Mouse (Mus musculus) limb, embryonic 10.5 days (tissue): ENCODE data around the gene Set. TPM values are rescaled to one million over a fixed set of nuclear protein-coding genes. Genes with fewer than 3 reads are reported as not detected.

ENCODE experiments used
- DNase-seq: peaks from one replicate; pipeline ENCODE4 v3.0.0-alpha.2; 2017; ENCODE audit warnings: low spot score
- H3K27ac ChIP-seq: fragments of 300-500 bp; sonication (generic); 2 replicates; pipeline ENCODE4 v1.5.1; 2016; ENCODE audit warnings: mild to moderate bottlenecking
- H3K27me3 ChIP-seq: fragments of 300-500 bp; sonication (generic); 2 replicates; pipeline ENCODE4 v1.6.1; 2016; ENCODE audit warnings: low read depth, mild to moderate bottlenecking; ENCODE audit not compliant: poor library complexity, severe bottlenecking
- H3K36me3 ChIP-seq: fragments of 300-500 bp; sonication (generic); 2 replicates; pipeline ENCODE4 v1.6.1; 2016; ENCODE audit warnings: mild to moderate bottlenecking, moderate library complexity
- H3K4me1 ChIP-seq: fragments of 300-500 bp; sonication (generic); 2 replicates; pipeline ENCODE4 v1.6.1; 2016
- H3K4me3 ChIP-seq: fragments of 300-500 bp; sonication (generic); 2 replicates; pipeline ENCODE4 v1.5.1; 2016; ENCODE audit warnings: mild to moderate bottlenecking, moderate library complexity
- H3K9me3 ChIP-seq: fragments of 300-500 bp; sonication (generic); replicated peaks from 2 replicates; pipeline ENCODE4 v1.6.1; 2016; ENCODE audit warnings: mild to moderate bottlenecking
- WGBS: fragments of 180-500 bp; shearing (Covaris S2); methylation state at CpG from one replicate; pipeline ENCODE4 v1.1.7; 2016; 5-methylcytosine and 5-hydroxymethylcytosine counted together
- polyA plus RNA-seq: library from polyadenylated mRNA; unstranded; fragments of >200 nt; fragmentation: Nextera tagmentation; extraction: Ambion mirVana; gene quantifications from 2 replicates; pipeline ENCODE4 v1.2.1, GENCODE M21; 2016

Set gene
- polyA plus RNA-seq, 1 experiment from 2014 or later = 854 TPM

DNA sequence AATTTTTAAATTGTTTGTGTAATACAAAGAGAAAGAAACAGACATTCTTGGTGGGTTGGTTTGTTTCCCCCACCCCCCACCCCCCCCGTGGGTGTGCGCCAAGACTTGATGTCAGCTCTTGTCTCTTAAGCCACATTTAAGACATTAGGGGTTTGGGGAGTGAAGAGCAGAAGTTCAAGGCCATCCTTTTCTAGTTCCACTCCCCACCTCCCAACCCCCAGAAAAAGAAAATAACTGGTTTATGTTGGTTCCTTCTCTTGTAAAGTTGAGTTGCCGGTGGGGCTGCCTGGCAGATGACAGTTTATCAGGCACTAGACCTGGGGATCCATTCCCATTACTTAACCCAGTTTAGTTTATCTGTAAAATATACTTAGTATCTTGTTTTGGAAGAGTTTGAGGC, 7.1 kb downstream of the Set start:
- no peak for DNase-seq
- no peaks in the 10 kb centered on the region for H3K27me3 ChIP-seq
- peaks cover 47% of the 10 kb centered on the region for H3K4me1 ChIP-seq
- 41% methylated on average over 3 of the region's 3 CpGs for WGBS
- H3K9me3 ChIP-seq = no peaks in the 10 kb centered on the region
- peaks cover 22% of the 10 kb centered on the region for H3K36me3 ChIP-seq
- H3K4me3 ChIP-seq = peak overlapping the region; percentile 65
- H3K27ac ChIP-seq = peak overlapping the region; percentile 96; the same call in 1 of the 2 replicates

DNA sequence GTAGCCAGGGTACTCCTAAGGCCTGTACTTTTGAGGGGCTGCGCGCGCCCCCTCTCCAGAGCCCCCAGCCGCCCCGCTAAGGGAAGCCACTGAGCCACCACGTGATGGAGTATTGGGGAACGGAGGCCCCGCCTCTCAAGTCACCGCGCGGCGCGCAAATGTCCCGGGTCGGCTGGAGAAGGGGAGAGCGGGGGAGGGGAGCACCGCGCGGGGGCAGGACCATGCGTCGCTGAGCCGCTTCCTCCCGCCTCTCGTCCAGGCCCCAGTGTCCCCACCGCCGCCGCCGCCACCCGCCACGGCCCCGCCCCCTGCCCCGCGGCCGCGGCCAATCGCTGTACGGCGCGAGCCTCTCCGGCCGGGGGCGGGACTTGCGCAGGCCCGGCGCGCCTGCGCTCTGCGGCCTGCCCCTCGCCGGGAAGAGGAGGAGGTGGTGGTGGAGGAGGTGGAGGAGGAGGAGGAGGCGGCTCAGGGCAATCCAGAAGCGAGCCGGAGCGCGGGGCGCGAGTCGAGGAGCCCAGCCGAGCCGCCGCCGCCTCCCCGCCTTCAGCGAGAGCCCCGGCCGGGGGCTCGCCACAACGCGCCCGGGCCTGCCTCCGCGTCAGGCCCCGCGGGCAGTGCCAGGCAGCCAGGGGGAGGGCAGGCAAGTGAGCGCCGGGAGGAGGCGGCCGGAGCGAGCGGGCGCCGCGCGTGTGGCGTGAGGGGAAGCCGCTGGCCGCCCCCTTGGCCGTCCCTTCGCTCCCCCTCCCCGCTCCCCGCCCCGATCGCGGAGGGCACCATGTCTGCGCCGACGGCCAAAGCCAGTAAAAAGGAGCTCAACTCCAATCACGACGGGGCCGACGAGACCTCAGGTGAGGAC, 9.1 kb downstream of the Set start:
- Histone ChIP-seq H3K4me3 (peak overlapping the region; percentile 100), H3K4me1 (peaks cover 45% of the 10 kb centered on the region), H3K27me3 (no peaks in the 10 kb centered on the region), H3K36me3 (peaks cover 37% of the 10 kb centered on the region), H3K9me3 (no peaks in the 10 kb centered on the region), H3K27ac (peak overlapping the region; percentile 100)
- under 1% methylated on average over 86 of the region's 101 CpGs for WGBS
- DNase-seq = peak; percentile 98

DNA sequence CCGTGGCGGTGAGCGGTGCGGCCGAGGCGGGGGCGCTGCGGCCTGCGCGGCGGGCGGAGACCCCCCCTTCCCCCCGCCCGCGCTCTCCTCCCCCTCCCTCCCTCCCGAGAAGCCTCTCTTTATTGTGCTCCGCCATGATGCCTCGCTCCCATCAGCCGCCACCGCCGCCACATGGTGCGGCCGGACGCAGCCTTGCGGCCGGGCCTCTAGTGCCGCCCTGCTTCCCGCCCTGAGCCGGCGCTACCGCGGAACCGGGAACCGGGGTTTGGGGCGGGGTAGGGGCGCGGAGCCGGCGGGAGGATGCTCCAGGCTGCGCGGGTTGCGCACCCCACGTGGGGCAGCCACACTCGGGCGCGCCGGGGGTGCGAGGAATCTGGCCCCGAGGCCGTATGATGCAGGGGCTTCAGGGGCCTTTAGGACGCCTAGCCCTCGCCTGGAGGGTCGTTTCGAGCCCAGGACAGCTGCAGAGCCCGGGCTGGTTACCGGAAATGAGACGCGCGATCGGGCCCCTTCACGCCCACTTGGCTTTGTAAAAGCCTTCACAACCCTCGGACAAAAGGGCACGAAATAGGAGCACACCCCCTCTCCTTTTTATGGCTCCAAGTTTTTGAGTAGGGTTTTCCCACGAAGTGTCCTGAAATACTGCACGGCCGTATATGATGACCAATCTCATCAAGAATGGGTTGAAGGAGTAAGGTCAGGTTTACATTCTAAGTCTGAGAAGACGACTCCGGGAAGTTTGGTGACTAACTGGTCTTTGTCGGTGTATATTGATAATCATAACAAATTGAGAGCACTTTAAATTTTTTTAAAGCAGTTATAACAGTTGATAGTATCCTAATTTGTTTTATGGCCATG, 10.1 kb downstream of the Set start:
- Histone ChIP-seq H3K27ac (peak overlapping the region; percentile 100), H3K4me3 (peak overlapping the region; percentile 100), H3K4me1 (peaks cover 39% of the 10 kb centered on the region), H3K27me3 (no peaks in the 10 kb centered on the region), H3K9me3 (no peaks in the 10 kb centered on the region), H3K36me3 (peaks cover 43% of the 10 kb centered on the region)
- DNase-seq = peak; percentile 70
- under 1% methylated on average over 51 of the region's 69 CpGs for WGBS

DNA sequence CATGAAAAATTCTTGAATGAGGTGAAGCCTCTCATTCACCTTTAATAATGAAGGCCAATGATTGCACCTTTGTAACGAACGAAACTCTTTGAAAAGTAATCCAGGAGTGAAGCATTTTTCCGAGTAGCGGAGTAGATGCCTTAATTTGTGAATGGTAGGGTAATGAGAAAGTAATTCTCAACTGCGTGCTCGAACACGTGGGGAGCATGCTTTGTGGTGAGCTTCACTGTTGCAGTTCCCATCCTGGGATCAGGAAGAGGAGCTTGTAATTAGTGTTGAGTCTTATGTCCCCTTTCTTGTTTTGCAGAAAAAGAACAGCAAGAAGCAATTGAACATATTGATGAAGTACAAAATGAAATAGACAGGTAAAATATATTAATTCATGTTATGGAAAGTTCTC, 10.8 kb downstream of the Set start:
- Histone ChIP-seq H3K9me3 (no peaks in the 10 kb centered on the region), H3K36me3 (peaks cover 50% of the 10 kb centered on the region), H3K27me3 (no peaks in the 10 kb centered on the region), H3K4me3 (peak overlapping the region; percentile 100), H3K27ac (peak overlapping the region; percentile 100), H3K4me1 (peaks cover 37% of the 10 kb centered on the region)
- no peak for DNase-seq
- WGBS = 36% methylated on average over 7 of the region's 7 CpGs

DNA sequence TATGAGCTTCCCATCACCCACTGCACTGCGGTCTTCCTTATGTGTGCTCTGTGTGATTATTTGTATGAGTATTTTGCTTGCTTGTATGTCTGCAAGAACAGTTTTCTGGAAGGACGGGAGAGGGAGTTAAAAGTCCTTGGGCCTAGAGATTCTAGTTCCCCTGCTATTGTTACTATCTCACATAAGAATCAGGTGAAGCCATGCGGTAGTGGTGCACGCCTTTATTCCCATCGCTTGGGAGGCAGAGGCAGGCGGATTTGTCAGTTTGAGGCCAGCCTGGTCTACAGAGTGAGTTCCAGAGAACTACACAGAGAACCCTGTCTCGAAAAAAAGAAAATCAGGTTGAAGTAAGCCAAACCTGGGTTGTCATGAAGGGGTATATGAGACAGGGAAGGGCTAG, 15.7 kb downstream of the Set start:
- Histone ChIP-seq H3K9me3 (no peaks in the 10 kb centered on the region), H3K27ac (no peak overlapping the region), H3K4me3 (no peak overlapping the region), H3K4me1 (peaks cover 14% of the 10 kb centered on the region), H3K27me3 (no peaks in the 10 kb centered on the region), H3K36me3 (peaks cover 61% of the 10 kb centered on the region)
- 81% methylated on average over 7 of the region's 7 CpGs for WGBS
- no peak for DNase-seq

DNA sequence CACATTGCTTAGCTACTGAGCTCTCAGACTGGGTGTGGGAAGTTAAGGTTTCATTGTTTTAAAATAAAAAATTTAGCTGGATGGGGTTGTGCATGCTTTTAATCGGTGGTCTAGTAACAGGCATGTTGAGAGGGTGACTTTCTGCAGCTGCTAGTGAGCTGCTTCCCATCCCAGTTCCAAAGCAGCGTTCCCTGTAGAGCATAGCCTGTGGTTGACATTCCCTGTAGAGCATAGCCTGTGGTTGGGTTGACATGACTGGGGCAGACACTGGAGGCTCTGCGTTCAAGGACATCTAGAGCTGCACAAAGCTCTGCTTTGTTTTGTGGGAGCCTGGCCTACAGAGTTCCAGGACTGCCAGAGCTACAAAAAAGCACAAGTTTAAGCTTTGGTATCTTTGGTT, 16.1 kb downstream of the Set start:
- no peak overlapping the region for H3K27ac ChIP-seq
- 76% methylated on average over 3 of the region's 3 CpGs for WGBS
- H3K36me3 ChIP-seq = peaks cover 57% of the 10 kb centered on the region
- no peaks in the 10 kb centered on the region for H3K27me3 ChIP-seq
- H3K4me1 ChIP-seq = peaks cover 15% of the 10 kb centered on the region
- H3K4me3 ChIP-seq = no peak overlapping the region
- no peak for DNase-seq
- H3K9me3 ChIP-seq = no peaks in the 10 kb centered on the region

GRCm38 (mm10) chr2:30075625-30076024, 18.4 kb downstream of the Set start:
- H3K27me3 ChIP-seq = no peaks in the 10 kb centered on the region
- 77% methylated on average over 3 of the region's 3 CpGs for WGBS
- DNase-seq = no peak
- no peak overlapping the region for H3K4me3 ChIP-seq
- H3K4me1 ChIP-seq = peaks cover 24% of the 10 kb centered on the region
- no peak overlapping the region for H3K27ac ChIP-seq
- no peaks in the 10 kb centered on the region for H3K9me3 ChIP-seq
- H3K36me3 ChIP-seq = peaks cover 40% of the 10 kb centered on the region

GRCm38 (mm10) chr2:30076439-30076838, 19.3 kb downstream of the Set start:
- H3K36me3 ChIP-seq = peaks cover 46% of the 10 kb centered on the region
- WGBS = 92% methylated on average over 9 of the region's 9 CpGs
- H3K27ac ChIP-seq = no peak overlapping the region
- no peaks in the 10 kb centered on the region for H3K9me3 ChIP-seq
- H3K4me3 ChIP-seq = no peak overlapping the region
- H3K27me3 ChIP-seq = no peaks in the 10 kb centered on the region
- no peak for DNase-seq
- peaks cover 24% of the 10 kb centered on the region for H3K4me1 ChIP-seq

DNA sequence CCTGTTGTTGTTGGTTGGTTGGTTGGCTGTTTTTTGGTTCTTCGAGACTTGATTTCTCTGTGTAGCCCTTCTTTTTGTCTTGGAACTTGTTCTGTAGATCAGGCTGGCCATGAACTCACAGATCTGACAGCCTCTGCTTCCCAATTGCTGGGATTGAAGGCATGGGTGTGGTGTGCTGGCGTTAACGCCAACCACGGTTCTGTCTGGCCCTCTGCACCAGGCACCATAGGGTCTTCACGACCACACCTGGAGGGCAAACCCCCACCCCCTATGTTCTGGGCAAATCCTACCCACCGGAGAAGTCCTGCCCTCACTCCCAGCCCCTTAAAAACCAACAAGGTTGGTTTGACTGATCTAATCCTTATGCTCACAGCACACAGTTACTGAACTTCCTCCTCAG, 19.8 kb downstream of the Set start:
- no peak for DNase-seq
- 68% methylated on average over 6 of the region's 6 CpGs for WGBS

DNA sequence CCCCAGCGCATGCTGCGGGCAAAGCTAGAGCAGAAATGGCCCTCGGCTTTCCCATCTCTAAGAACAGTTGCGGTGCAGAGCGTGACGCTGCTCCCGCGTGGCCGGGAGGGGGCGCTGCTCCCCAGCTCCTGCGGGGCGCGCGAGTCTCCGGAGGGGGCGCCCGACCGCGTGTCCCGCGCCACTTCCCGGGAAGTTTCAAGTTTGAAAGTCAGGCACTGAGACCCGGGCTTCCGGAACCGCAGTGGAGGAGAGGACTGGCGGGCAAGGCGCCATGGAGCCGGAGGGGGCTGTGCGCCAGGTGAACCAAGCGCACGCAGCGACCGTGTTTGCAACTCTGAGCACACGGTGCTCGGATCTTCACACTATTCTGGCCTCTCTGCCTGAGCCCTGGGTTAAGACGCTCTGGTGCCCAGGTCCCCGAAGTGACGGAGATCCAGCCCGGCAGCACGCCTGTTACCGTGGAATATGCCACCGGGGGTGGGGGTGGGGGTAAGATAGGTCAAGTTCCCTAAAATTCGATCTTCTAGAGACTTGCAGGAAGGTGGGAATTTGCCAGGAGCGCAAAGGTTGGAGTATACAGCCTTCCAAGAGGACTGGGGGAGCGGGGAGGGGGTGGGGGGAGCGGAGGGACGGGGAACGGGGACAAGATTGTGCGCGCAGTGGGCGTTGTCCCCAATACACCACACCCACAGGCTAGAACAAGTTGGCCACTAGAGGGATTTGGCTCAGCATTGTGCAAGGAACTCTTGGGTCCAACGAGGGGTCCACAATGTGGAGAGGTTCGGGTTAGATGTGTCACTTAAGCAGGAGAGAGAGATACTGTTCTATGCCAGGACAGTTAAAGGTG, 20.5 kb downstream of the Set start, which contains the start of gene Pkn3:
Pkn3 (plus strand) TSS at position 183 of the 847 bp plus-strand sequence.
- Histone ChIP-seq H3K27me3 (no peaks in the 10 kb centered on the region), H3K4me1 (peaks cover 24% of the 10 kb centered on the region), H3K27ac (peak within 1 kb of the TSS; percentile 89), H3K4me3 (peak within 1 kb of the TSS; percentile 67), H3K9me3 (no peaks in the 10 kb centered on the region), H3K36me3 (peaks cover 42% of the 10 kb centered on the region)
- WGBS = 1% methylated on average over 53 of the region's 53 CpGs
- peak; percentile 95 for DNase-seq

More for the DNA sequence above, 19.8 kb downstream of the Set start:
- Histone ChIP-seq H3K4me3 (peak overlapping the region; percentile 67), H3K9me3 (no peaks in the 10 kb centered on the region), H3K27ac (peak overlapping the region; percentile 89), H3K4me1 (peaks cover 24% of the 10 kb centered on the region), H3K27me3 (no peaks in the 10 kb centered on the region), H3K36me3 (peaks cover 45% of the 10 kb centered on the region)

GRCm38 (mm10) chr2:30078349-30078712, 21.2 kb downstream of the Set start:
- no peaks in the 10 kb centered on the region for H3K27me3 ChIP-seq
- peaks cover 37% of the 10 kb centered on the region for H3K36me3 ChIP-seq
- peak overlapping the region; percentile 89 for H3K27ac ChIP-seq
- H3K4me1 ChIP-seq = peaks cover 24% of the 10 kb centered on the region
- peak overlapping the region; percentile 67 for H3K4me3 ChIP-seq
- no peak for DNase-seq
- WGBS = 29% methylated on average over 10 of the region's 10 CpGs
- no peaks in the 10 kb centered on the region for H3K9me3 ChIP-seq

DNA sequence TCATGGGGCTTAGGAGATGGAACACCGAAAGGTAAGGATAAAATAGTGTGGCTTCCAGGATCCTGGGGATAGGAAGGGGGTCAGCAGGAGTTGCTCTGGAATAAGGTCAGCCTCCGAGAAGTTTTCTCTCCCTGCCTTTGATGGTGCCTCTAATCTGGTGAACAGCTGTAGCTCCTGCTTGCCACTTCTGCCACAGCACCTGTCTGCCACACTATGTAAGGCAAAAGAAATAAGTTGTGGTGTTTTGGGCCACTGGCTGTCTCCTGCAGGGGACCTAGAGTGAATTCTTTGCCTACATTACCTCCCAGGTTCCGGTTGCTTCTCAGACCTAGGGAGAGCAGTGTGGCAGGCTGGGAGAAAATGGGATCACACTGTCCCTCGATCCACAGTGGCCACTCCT, 21.6 kb downstream of the Set start:
- Histone ChIP-seq H3K36me3 (peaks cover 33% of the 10 kb centered on the region), H3K27ac (peak overlapping the region; percentile 89), H3K4me1 (peaks cover 24% of the 10 kb centered on the region), H3K27me3 (no peaks in the 10 kb centered on the region), H3K4me3 (peak overlapping the region; percentile 67), H3K9me3 (no peaks in the 10 kb centered on the region)
- 73% methylated on average over 4 of the region's 4 CpGs for WGBS
- no peak for DNase-seq
